Mouse (Mus musculus) midbrain, embryonic 11.5 days (tissue): ENCODE results near the gene Swap70. TPM values are rescaled to one million over a fixed set of nuclear protein-coding genes. Genes with fewer than 3 reads are reported as not detected.

ENCODE experiments used
- ATAC-seq: fragments of 200-750 bp; cut with Nextera tagmentation; 2 replicates; pipeline ENCODE4 v1.8.0; 2017; ENCODE audit warnings: moderate TSS enrichment, moderate library complexity; ENCODE audit not compliant: low FRiP score
- DNase-seq: peaks from one replicate; pipeline ENCODE4 v3.0.0; 2015; ENCODE audit warnings: low spot score; ENCODE audit errors: missing footprints
- H3K27ac ChIP-seq: fragments of 300-500 bp; sonication (generic); 2 replicates; pipeline ENCODE4 v1.5.1; 2014; ENCODE audit warnings: low read depth, low read length
- H3K27me3 ChIP-seq: fragments of 300-500 bp; sonication (generic); 2 replicates; pipeline ENCODE4 v1.6.1; 2014; ENCODE audit warnings: mild to moderate bottlenecking, low read length, moderate library complexity, mixed read lengths; ENCODE audit not compliant: control insufficient read depth, insufficient read depth
- H3K36me3 ChIP-seq: fragments of 300-500 bp; sonication (generic); 2 replicates; pipeline ENCODE4 v1.6.1; 2014; ENCODE audit warnings: mild to moderate bottlenecking, low read length, moderate library complexity, mixed read lengths; ENCODE audit not compliant: control insufficient read depth, insufficient read depth
- H3K4me1 ChIP-seq: fragments of 300-500 bp; sonication (generic); 2 replicates; pipeline ENCODE4 v1.6.1; 2014; ENCODE audit warnings: low read length; ENCODE audit not compliant: control insufficient read depth, insufficient read depth
- H3K4me2 ChIP-seq: fragments of 300-500 bp; sonication (generic); 2 replicates; pipeline ENCODE4 v1.6.1; 2014; ENCODE audit warnings: mild to moderate bottlenecking, moderate library complexity
- H3K4me3 ChIP-seq: fragments of 300-500 bp; sonication (generic); 2 replicates; pipeline ENCODE4 v1.5.1; 2014; ENCODE audit warnings: low read depth, low read length
- H3K9ac ChIP-seq: fragments of 300-500 bp; sonication (generic); 2 replicates; pipeline ENCODE4 v1.6.1; 2014; ENCODE audit warnings: low read length
- H3K9me3 ChIP-seq: fragments of 300-500 bp; sonication (generic); 2 replicates; pipeline ENCODE4 v1.6.1; 2016; ENCODE audit warnings: low read length; ENCODE audit not compliant: control insufficient read depth
- WGBS: fragments of 180-500 bp; shearing (Covaris S2); extraction: QIAGEN DNeasy Blood & Tissue Kit; methylation state at CpG from one replicate; pipeline ENCODE4 v1.1.7; 2014; 5-methylcytosine and 5-hydroxymethylcytosine counted together
- polyA plus RNA-seq: library from polyadenylated mRNA; unstranded; fragments of >200 nt; fragmentation: Nextera tagmentation; extraction: Ambion mirVana; gene quantifications from 2 replicates; pipeline ENCODE4 v1.2.1, GENCODE M21; 2014

Swap70 gene
- polyA plus RNA-seq, 1 experiment from 2014 or later, result 17.2 TPM

- Histone ChIP-seq H3K4me1 (no peaks in the 10 kb centered on the region), H3K27me3 (no peaks in the 10 kb centered on the region), H3K9ac (no peak overlapping the region), H3K9me3 (no peaks in the 10 kb centered on the region), H3K4me3 (no peak overlapping the region), H3K36me3 (no peaks in the 10 kb centered on the region), H3K4me2 (no peak overlapping the region), H3K27ac (no peak overlapping the region)
- WGBS, result 89% methylated on average over 17 of the region's 17 CpGs
- DNase-seq, result no peak
- ATAC-seq, result no peak
These were observed 77.4 kb downstream of the Swap70 start for GRCm38 (mm10) chr7:110298739-110299410.

- DNase-seq (no peak), ATAC-seq (no peak)
- Histone ChIP-seq H3K4me2 (no peak overlapping the region), H3K4me3 (no peak overlapping the region), H3K27me3 (no peaks in the 10 kb centered on the region), H3K9ac (no peak overlapping the region), H3K36me3 (no peaks in the 10 kb centered on the region), H3K4me1 (peaks cover 4% of the 10 kb centered on the region; the same call in 1 of the 2 replicates), H3K27ac (no peak overlapping the region), H3K9me3 (no peaks in the 10 kb centered on the region)
- 89% methylated on average over 6 of the region's 6 CpGs for WGBS
These were observed 81.4 kb downstream of the Swap70 start for GRCm38 (mm10) chr7:110302886-110303285.

- H3K27ac ChIP-seq, result no peak overlapping the region
- no peak overlapping the region for H3K4me2 ChIP-seq
- ATAC-seq, result no peak
- H3K36me3 ChIP-seq, result no peaks in the 10 kb centered on the region
- WGBS, result 87% methylated on average over 4 of the region's 4 CpGs
- DNase-seq, result no peak
- peaks cover 4% of the 10 kb centered on the region; the same call in 1 of the 2 replicates for H3K4me1 ChIP-seq
- H3K4me3 ChIP-seq, result no peak overlapping the region
- no peak overlapping the region for H3K9ac ChIP-seq
- no peaks in the 10 kb centered on the region for H3K27me3 ChIP-seq
- no peaks in the 10 kb centered on the region for H3K9me3 ChIP-seq
These were observed 84.0 kb downstream of the Swap70 start for GRCm38 (mm10) chr7:110305486-110305885.

GRCm38 (mm10) chr7:110306281-110306680 lies 84.8 kb downstream of the Swap70 start:
- no peaks in the 10 kb centered on the region for H3K9me3 ChIP-seq
- no peaks in the 10 kb centered on the region; the same call in 1 of the 2 replicates for H3K36me3 ChIP-seq
- ATAC-seq (no peak), DNase-seq (no peak)
- no peak overlapping the region for H3K9ac ChIP-seq
- H3K4me2 ChIP-seq, result no peak overlapping the region
- no peaks in the 10 kb centered on the region for H3K27me3 ChIP-seq
- H3K4me1 ChIP-seq, result peaks cover 4% of the 10 kb centered on the region; the same call in 1 of the 2 replicates
- 71% methylated on average over 5 of the region's 5 CpGs for WGBS
- H3K27ac ChIP-seq, result no peak overlapping the region
- H3K4me3 ChIP-seq, result no peak overlapping the region

GRCm38 (mm10) chr7:110307741-110308140 lies 86.2 kb downstream of the Swap70 start:
- no peak for DNase-seq
- H3K4me1 ChIP-seq, result peaks cover 4% of the 10 kb centered on the region; the same call in 1 of the 2 replicates
- H3K4me2 ChIP-seq, result no peak overlapping the region
- H3K9ac ChIP-seq, result no peak overlapping the region
- peaks cover 9% of the 10 kb centered on the region for H3K36me3 ChIP-seq
- no peak for ATAC-seq
- H3K4me3 ChIP-seq, result no peak overlapping the region
- H3K27me3 ChIP-seq, result no peaks in the 10 kb centered on the region
- no peak overlapping the region for H3K27ac ChIP-seq
- 84% methylated on average over 11 of the region's 11 CpGs for WGBS
- H3K9me3 ChIP-seq, result no peaks in the 10 kb centered on the region

- ATAC-seq, result no peak
These were observed 87.7 kb downstream of the Swap70 start for GRCm38 (mm10) chr7:110309246-110309645.

GRCm38 (mm10) chr7:110313392-110314055 lies 92.0 kb downstream of the Swap70 start:
- no peak overlapping the region for H3K4me2 ChIP-seq
- H3K27ac ChIP-seq, result no peak overlapping the region
- WGBS, result 94% methylated on average over 9 of the region's 9 CpGs
- no peak overlapping the region for H3K4me3 ChIP-seq
- H3K36me3 ChIP-seq, result peaks cover 17% of the 10 kb centered on the region
- no peak overlapping the region for H3K9ac ChIP-seq
- no peaks in the 10 kb centered on the region for H3K9me3 ChIP-seq
- ATAC-seq (no peak), DNase-seq (no peak)
- H3K27me3 ChIP-seq, result no peaks in the 10 kb centered on the region
- H3K4me1 ChIP-seq, result no peaks in the 10 kb centered on the region

More at GRCm38 (mm10) chr7:110309246-110309645, 87.7 kb downstream of the Swap70 start:
- Histone ChIP-seq H3K36me3 (peaks cover 9% of the 10 kb centered on the region), H3K4me1 (peaks cover 4% of the 10 kb centered on the region; the same call in 1 of the 2 replicates), H3K9me3 (no peaks in the 10 kb centered on the region), H3K27ac (no peak overlapping the region), H3K9ac (no peak overlapping the region), H3K4me2 (no peak overlapping the region), H3K4me3 (no peak overlapping the region), H3K27me3 (no peaks in the 10 kb centered on the region)
- 91% methylated on average over 8 of the region's 8 CpGs for WGBS
- DNase-seq, result no peak

- H3K9me3 ChIP-seq, result no peaks in the 10 kb centered on the region
- no peak overlapping the region for H3K27ac ChIP-seq
- peaks cover 17% of the 10 kb centered on the region for H3K36me3 ChIP-seq
- H3K4me2 ChIP-seq, result no peak overlapping the region
- no peak overlapping the region for H3K9ac ChIP-seq
- no peak overlapping the region for H3K4me3 ChIP-seq
- no peak for ATAC-seq
- DNase-seq, result no peak
- 94% methylated on average over 7 of the region's 7 CpGs for WGBS
- H3K4me1 ChIP-seq, result no peaks in the 10 kb centered on the region
- no peaks in the 10 kb centered on the region for H3K27me3 ChIP-seq
These were observed 92.9 kb downstream of the Swap70 start for GRCm38 (mm10) chr7:110314401-110314890.

GRCm38 (mm10) chr7:110315352-110315751 lies 93.8 kb downstream of the Swap70 start:
- Histone ChIP-seq H3K4me3 (no peak overlapping the region), H3K4me1 (no peaks in the 10 kb centered on the region), H3K9me3 (no peaks in the 10 kb centered on the region), H3K9ac (no peak overlapping the region), H3K36me3 (peaks cover 17% of the 10 kb centered on the region), H3K4me2 (no peak overlapping the region), H3K27me3 (no peaks in the 10 kb centered on the region), H3K27ac (no peak overlapping the region)
- no peak for DNase-seq
- ATAC-seq, result no peak
- 100% methylated on average over 1 of the region's 1 CpGs for WGBS
